Mouse (Mus musculus) limb, embryonic 12.5 days (tissue): Measurements from ENCODE around the gene Nup35. TPM values are rescaled to one million over a fixed set of nuclear protein-coding genes. Genes with fewer than 3 reads are reported as not detected.

Experiments used
- ATAC-seq: fragments of 200-750 bp; cut with Nextera tagmentation; 2 replicates; pipeline ENCODE4 v1.8.0; 2017; ENCODE audit warnings: low read depth, moderate TSS enrichment; ENCODE audit not compliant: insufficient number of reproducible peaks, insufficient read depth, low FRiP score, low TSS enrichment
- H3K27ac ChIP-seq: fragments of 300-500 bp; sonication (generic); 2 replicates; pipeline ENCODE4 v1.5.1; 2016; ENCODE audit warnings: mild to moderate bottlenecking, moderate library complexity
- H3K27me3 ChIP-seq: fragments of 300-500 bp; sonication (generic); 2 replicates; pipeline ENCODE4 v1.6.1; 2016; ENCODE audit warnings: mild to moderate bottlenecking, moderate library complexity
- H3K36me3 ChIP-seq: fragments of 300-500 bp; sonication (generic); 2 replicates; pipeline ENCODE4 v1.6.1; 2016; ENCODE audit warnings: mild to moderate bottlenecking, moderate library complexity
- H3K4me1 ChIP-seq: fragments of 300-500 bp; sonication (generic); replicated peaks from 2 replicates; pipeline ENCODE4 v1.6.1; 2016
- H3K4me2 ChIP-seq: fragments of 300-500 bp; sonication (generic); 2 replicates; pipeline ENCODE4 v1.6.1; 2016; ENCODE audit warnings: mild to moderate bottlenecking, moderate library complexity
- H3K4me3 ChIP-seq: fragments of 300-500 bp; sonication (generic); replicated peaks from 2 replicates; pipeline ENCODE4 v1.5.1; 2016; ENCODE audit warnings: mild to moderate bottlenecking
- H3K9ac ChIP-seq: fragments of 300-500 bp; sonication (generic); replicated peaks from 2 replicates; pipeline ENCODE4 v1.6.1; 2016; ENCODE audit warnings: mild to moderate bottlenecking, moderate library complexity
- H3K9me3 ChIP-seq: fragments of 300-500 bp; sonication (generic); 2 replicates; pipeline ENCODE4 v1.6.1; 2016; ENCODE audit warnings: mild to moderate bottlenecking, moderate library complexity
- WGBS: fragments of 180-500 bp; shearing (Covaris S2); methylation state at CpG from one replicate; pipeline ENCODE4 v1.1.7; 2016; 5-methylcytosine and 5-hydroxymethylcytosine counted together
- polyA plus RNA-seq: library from polyadenylated mRNA; unstranded; fragments of >200 nt; fragmentation: Nextera tagmentation; extraction: Ambion mirVana; gene quantifications from 2 replicates; pipeline ENCODE4 v1.2.1, GENCODE M21; 2016

Gene Nup35
- polyA plus RNA-seq, 1 experiment from 2014 or later = 55.0 TPM

GRCm38 (mm10) chr2:80639398-80639797 lies 22.4 kb downstream of the Nup35 start:
- ATAC-seq = no peak
- peaks cover 21% of the 10 kb centered on the region for H3K36me3 ChIP-seq
- peak overlapping the region; percentile 65 for H3K4me2 ChIP-seq
- peaks cover 9% of the 10 kb centered on the region for H3K4me1 ChIP-seq
- no peaks in the 10 kb centered on the region for H3K27me3 ChIP-seq
- peak overlapping the region; percentile 84 for H3K4me3 ChIP-seq
- no peak overlapping the region for H3K27ac ChIP-seq
- no peaks in the 10 kb centered on the region for H3K9me3 ChIP-seq
- WGBS = 13% methylated on average over 8 of the region's 8 CpGs
- H3K9ac ChIP-seq = peak overlapping the region; percentile 77

GRCm38 (mm10) chr2:80639864-80640263 lies 22.8 kb downstream of the Nup35 start:
- no peak for ATAC-seq
- Histone ChIP-seq H3K4me3 (0 out of 2 replicates have a peak overlapping the region, but pooled peaks have one; percentile 13), H3K4me2 (peak overlapping the region; percentile 65)

GRCm38 (mm10) chr2:80661414-80661813 lies 44.4 kb downstream of the Nup35 start:
- H3K27me3 ChIP-seq = no peaks in the 10 kb centered on the region
- no peaks in the 10 kb centered on the region for H3K4me1 ChIP-seq
- H3K4me3 ChIP-seq = no peak overlapping the region
- no peak overlapping the region for H3K27ac ChIP-seq
- no peaks in the 10 kb centered on the region for H3K9me3 ChIP-seq
- H3K4me2 ChIP-seq = no peak overlapping the region
- no peak overlapping the region for H3K9ac ChIP-seq
- H3K36me3 ChIP-seq = peaks cover 34% of the 10 kb centered on the region
- ATAC-seq = no peak

More at GRCm38 (mm10) chr2:80639864-80640263, 22.8 kb downstream of the Nup35 start:
- Histone ChIP-seq H3K4me1 (peaks cover 9% of the 10 kb centered on the region), H3K9ac (no peak overlapping the region), H3K27me3 (no peaks in the 10 kb centered on the region), H3K36me3 (peaks cover 24% of the 10 kb centered on the region), H3K9me3 (no peaks in the 10 kb centered on the region), H3K27ac (no peak overlapping the region)
- WGBS = 65% methylated on average over 3 of the region's 3 CpGs

GRCm38 (mm10) chr2:80662682-80663081 lies 45.6 kb downstream of the Nup35 start:
- ATAC-seq = no peak
- no peaks in the 10 kb centered on the region for H3K27me3 ChIP-seq
- no peak overlapping the region for H3K9ac ChIP-seq
- WGBS = 91% methylated on average over 2 of the region's 2 CpGs
- no peaks in the 10 kb centered on the region for H3K9me3 ChIP-seq
- no peaks in the 10 kb centered on the region for H3K4me1 ChIP-seq
- H3K27ac ChIP-seq = no peak overlapping the region
- no peak overlapping the region for H3K4me2 ChIP-seq
- H3K36me3 ChIP-seq = peaks cover 30% of the 10 kb centered on the region
- H3K4me3 ChIP-seq = no peak overlapping the region

GRCm38 (mm10) chr2:80667396-80667964 lies 50.4 kb downstream of the Nup35 start:
- no peak overlapping the region for H3K27ac ChIP-seq
- H3K9me3 ChIP-seq = no peaks in the 10 kb centered on the region
- no peaks in the 10 kb centered on the region for H3K4me1 ChIP-seq
- no peak overlapping the region for H3K4me2 ChIP-seq
- H3K9ac ChIP-seq = no peak overlapping the region
- no peak overlapping the region for H3K4me3 ChIP-seq
- peaks cover 23% of the 10 kb centered on the region for H3K36me3 ChIP-seq
- ATAC-seq = no peak
- H3K27me3 ChIP-seq = no peaks in the 10 kb centered on the region
- WGBS = 95% methylated on average over 5 of the region's 5 CpGs

GRCm38 (mm10) chr2:80669868-80670666 lies 53.0 kb downstream of the Nup35 start:
- Histone ChIP-seq H3K9ac (no peak overlapping the region), H3K4me3 (no peak overlapping the region), H3K27ac (no peak overlapping the region), H3K9me3 (no peaks in the 10 kb centered on the region), H3K36me3 (peaks cover 17% of the 10 kb centered on the region), H3K4me1 (peaks cover 7% of the 10 kb centered on the region; the same call in 1 of the 2 replicates), H3K4me2 (no peak overlapping the region), H3K27me3 (no peaks in the 10 kb centered on the region)
- no peak for ATAC-seq
- 74% methylated on average over 11 of the region's 11 CpGs for WGBS

- no peaks in the 10 kb centered on the region for H3K9me3 ChIP-seq
Measured at GRCm38 (mm10) chr2:80678803-80679202, 61.8 kb downstream of the Nup35 start.

GRCm38 (mm10) chr2:80683727-80684239 lies 66.7 kb downstream of the Nup35 start:
- Histone ChIP-seq H3K9me3 (no peaks in the 10 kb centered on the region), H3K9ac (no peak overlapping the region), H3K36me3 (no peaks in the 10 kb centered on the region), H3K27me3 (no peaks in the 10 kb centered on the region), H3K4me3 (no peak overlapping the region), H3K4me2 (no peak overlapping the region), H3K4me1 (no peaks in the 10 kb centered on the region), H3K27ac (no peak overlapping the region)
- ATAC-seq = no peak
- 82% methylated on average over 6 of the region's 6 CpGs for WGBS

More at GRCm38 (mm10) chr2:80678803-80679202, 61.8 kb downstream of the Nup35 start:
- 92% methylated on average over 8 of the region's 8 CpGs for WGBS
- Histone ChIP-seq H3K4me2 (no peak overlapping the region), H3K36me3 (no peaks in the 10 kb centered on the region), H3K27ac (no peak overlapping the region), H3K27me3 (no peaks in the 10 kb centered on the region), H3K4me3 (no peak overlapping the region), H3K4me1 (peaks cover 3% of the 10 kb centered on the region; the same call in 1 of the 2 replicates), H3K9ac (no peak overlapping the region)
- ATAC-seq = no peak

- H3K27me3 ChIP-seq = no peaks in the 10 kb centered on the region
- no peak overlapping the region for H3K4me3 ChIP-seq
- no peaks in the 10 kb centered on the region for H3K4me1 ChIP-seq
- no peak overlapping the region for H3K27ac ChIP-seq
- no peaks in the 10 kb centered on the region for H3K9me3 ChIP-seq
- WGBS = 85% methylated on average over 6 of the region's 6 CpGs
- no peak for ATAC-seq
- H3K4me2 ChIP-seq = no peak overlapping the region
- no peak overlapping the region for H3K9ac ChIP-seq
- no peaks in the 10 kb centered on the region for H3K36me3 ChIP-seq
Measured at GRCm38 (mm10) chr2:80684396-80685071, 67.5 kb downstream of the Nup35 start.

GRCm38 (mm10) chr2:80688261-80688660 lies 71.2 kb downstream of the Nup35 start:
- H3K9ac ChIP-seq = no peak overlapping the region
- no peaks in the 10 kb centered on the region for H3K27me3 ChIP-seq
- no peaks in the 10 kb centered on the region for H3K9me3 ChIP-seq
- H3K4me2 ChIP-seq = no peak overlapping the region
- no peak for ATAC-seq
- H3K27ac ChIP-seq = no peak overlapping the region
- H3K36me3 ChIP-seq = no peaks in the 10 kb centered on the region
- H3K4me3 ChIP-seq = no peak overlapping the region
- H3K4me1 ChIP-seq = no peaks in the 10 kb centered on the region
- 42% methylated on average over 4 of the region's 4 CpGs for WGBS

GRCm38 (mm10) chr2:80707429-80707828 lies 90.4 kb downstream of the Nup35 start:
- no peak for ATAC-seq
- H3K4me1 ChIP-seq = no peaks in the 10 kb centered on the region
- 83% methylated on average over 1 of the region's 1 CpGs for WGBS

More at GRCm38 (mm10) chr2:80707429-80707828, 90.4 kb downstream of the Nup35 start:
- no peak overlapping the region for H3K4me2 ChIP-seq
- H3K36me3 ChIP-seq = no peaks in the 10 kb centered on the region
- no peak overlapping the region for H3K27ac ChIP-seq
- no peaks in the 10 kb centered on the region for H3K9me3 ChIP-seq
- no peak overlapping the region for H3K4me3 ChIP-seq
- no peaks in the 10 kb centered on the region for H3K27me3 ChIP-seq
- no peak overlapping the region for H3K9ac ChIP-seq
